Mouse (Mus musculus): Measurements from ENCODE around the gene Trpt1. TPM values are rescaled to one million over a fixed set of nuclear protein-coding genes. Genes with fewer than 3 reads are reported as not detected.

The Trpt1 gene
- total and polyA plus RNA-seq, 2 experiments from 2014 or later = 23.5 to 31.1 TPM

GRCm38 (mm10) chr19:6973581-6974190, 22.2 kb upstream of the Trpt1 start:
- Histone ChIP-seq H3K27me3 (ENCODE audit: insufficient read depth, low read length) (0 out of 2 replicates have a peak, but pooled peaks cover 3% of the 10 kb centered on the region), H3K4me1 (ENCODE audit: insufficient read depth, low read length) (peaks cover 17% of the 10 kb centered on the region), H3K9me3 (ENCODE audit: low read length) (no peaks in the 10 kb centered on the region), H3K4me3 (ENCODE audit: low read length) (peak overlapping the region; percentile 62), H3K9ac (replicated peaks; ENCODE audit: low read length) (peak overlapping the region; percentile 76; the same call in 1 of the 2 replicates), H3K36me3 (ENCODE audit: insufficient read depth, low read length) (peaks cover 4% of the 10 kb centered on the region; the same call in 1 of the 2 replicates), H3K27ac (no peak overlapping the region), H3K4me2 (ENCODE audit: low read depth, low read length) (peak overlapping the region; percentile 90)
- DNase-seq (ENCODE audit: low spot score) (no peak), ATAC-seq (no peak)
- WGBS = 33% methylated on average over 12 of the region's 12 CpGs
- TF ChIP-seq CTCF (IDR thresholded peaks at IDR 0.05; ENCODE audit: low read depth) = no peak

DNA sequence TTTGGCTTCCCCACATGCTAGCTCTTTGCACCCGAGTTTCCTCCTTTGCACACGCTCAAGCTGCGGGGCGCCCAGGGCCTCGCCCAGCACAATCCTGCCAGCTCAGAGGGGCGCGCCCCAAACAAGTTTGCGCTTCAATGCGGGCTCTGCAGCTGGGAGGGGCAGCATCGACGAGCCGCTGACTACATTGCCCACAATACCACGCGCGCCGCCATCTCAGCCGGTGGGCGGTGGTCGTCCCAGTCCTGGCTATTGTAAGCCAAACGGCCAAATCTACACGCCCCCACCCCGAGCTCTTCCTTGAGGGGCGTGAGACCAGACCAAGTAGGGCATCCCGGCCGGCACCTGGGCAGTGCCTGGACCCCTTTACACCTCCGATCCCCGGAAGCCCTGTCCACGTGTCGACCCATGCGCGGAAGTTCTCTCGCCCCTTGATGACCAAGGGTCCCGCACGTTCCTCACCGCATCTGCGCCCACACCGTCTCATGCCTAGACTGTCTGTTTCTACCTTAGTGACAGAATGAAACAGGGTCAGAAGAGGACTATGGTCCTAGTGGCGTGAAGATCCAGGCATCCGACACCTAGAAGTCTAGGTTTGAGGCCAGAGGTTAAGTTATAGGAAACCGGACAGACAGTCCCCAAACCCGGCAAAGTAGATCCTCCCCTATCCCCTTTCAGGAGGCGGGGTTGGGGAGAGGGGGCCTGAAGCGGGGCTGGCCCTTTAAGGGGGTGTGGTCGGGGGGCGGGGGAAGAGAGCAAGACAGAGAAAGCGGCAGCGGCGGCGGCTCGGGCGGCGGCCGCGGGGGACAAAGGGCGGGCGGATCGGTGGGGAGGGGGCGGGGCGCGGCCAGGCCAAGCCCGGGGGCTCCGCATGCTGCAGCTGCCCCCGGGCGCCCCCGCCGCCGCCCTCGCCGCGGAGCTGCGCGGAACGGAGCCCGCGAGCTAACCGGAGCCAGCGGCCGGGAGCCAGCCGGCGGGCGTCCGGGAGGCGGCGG, 21.4 kb upstream of the Trpt1 start, which contains the start of gene Ppp1r14b:
Ppp1r14b (plus strand) TSS at position 758 of the 995 bp plus-strand sequence.
- ATAC-seq (peak; percentile 56), DNase-seq (ENCODE audit: low spot score) (peak; percentile 89)
- peaks cover 22% of the 10 kb centered on the region for H3K4me1 ChIP-seq (ENCODE audit: insufficient read depth, low read length)
- peak within 1 kb of the TSS; percentile 90 for H3K4me2 ChIP-seq (ENCODE audit: low read depth, low read length)
- peak within 1 kb of the TSS; percentile 90 for H3K27ac ChIP-seq
- H3K9ac ChIP-seq (replicated peaks; ENCODE audit: low read length) = peak within 1 kb of the TSS; percentile 76
- H3K4me3 ChIP-seq (ENCODE audit: low read length) = peak within 1 kb of the TSS; percentile 62
- TF ChIP-seq CTCF (IDR thresholded peaks at IDR 0.05; ENCODE audit: low read depth) = no peak
- H3K27me3 ChIP-seq (ENCODE audit: insufficient read depth, low read length) = 0 out of 2 replicates have a peak, but pooled peaks cover 3% of the 10 kb centered on the region
- under 1% methylated on average over 70 of the region's 84 CpGs for WGBS
- H3K36me3 ChIP-seq (ENCODE audit: insufficient read depth, low read length) = peaks cover 4% of the 10 kb centered on the region; the same call in 1 of the 2 replicates
- no peaks in the 10 kb centered on the region for H3K9me3 ChIP-seq (ENCODE audit: low read length)

- Histone ChIP-seq H3K27ac (peak within 1 kb of the TSS; percentile 90), H3K4me2 (ENCODE audit: low read depth, low read length) (peak within 1 kb of the TSS; percentile 90), H3K4me3 (ENCODE audit: low read length) (peak within 1 kb of the TSS; percentile 62), H3K9me3 (ENCODE audit: low read length) (no peaks in the 10 kb centered on the region), H3K27me3 (ENCODE audit: insufficient read depth, low read length) (0 out of 2 replicates have a peak, but pooled peaks cover under 1% of the 10 kb centered on the region), H3K36me3 (ENCODE audit: insufficient read depth, low read length) (peaks cover 4% of the 10 kb centered on the region; the same call in 1 of the 2 replicates), H3K4me1 (ENCODE audit: insufficient read depth, low read length) (peaks cover 23% of the 10 kb centered on the region), H3K9ac (replicated peaks; ENCODE audit: low read length) (peak within 1 kb of the TSS; percentile 76)
- peak; percentile 95 for DNase-seq (ENCODE audit: low spot score)
- ATAC-seq = peak; percentile 21
- peak; percentile 68 for TF ChIP-seq CTCF (IDR thresholded peaks at IDR 0.05; ENCODE audit: low read depth)
- WGBS = under 1% methylated on average over 16 of the region's 16 CpGs
Observed at GRCm38 (mm10) chr19:6975537-6976521, 20.1 kb upstream of the Trpt1 start, which contains the start of gene Plcb3. TSS of gene Plcb3 (minus strand) at chr19:6976470.

GRCm38 (mm10) chr19:6977759-6978638, 17.9 kb upstream of the Trpt1 start:
- H3K4me3 ChIP-seq (ENCODE audit: low read length) = peak overlapping the region; percentile 68
- H3K9ac ChIP-seq (replicated peaks; ENCODE audit: low read length) = peak overlapping the region; percentile 79
- DNase-seq (ENCODE audit: low spot score) (no peak), ATAC-seq (no peak)
- H3K9me3 ChIP-seq (ENCODE audit: low read length) = no peaks in the 10 kb centered on the region
- H3K36me3 ChIP-seq (ENCODE audit: insufficient read depth, low read length) = peaks cover 10% of the 10 kb centered on the region; the same call in 1 of the 2 replicates
- 74% methylated on average over 13 of the region's 13 CpGs for WGBS
- no peak for TF ChIP-seq CTCF (IDR thresholded peaks at IDR 0.05; ENCODE audit: low read depth)
- H3K4me1 ChIP-seq (ENCODE audit: insufficient read depth, low read length) = peaks cover 30% of the 10 kb centered on the region
- peak overlapping the region; percentile 90; the same call in 1 of the 2 replicates for H3K4me2 ChIP-seq (ENCODE audit: low read depth, low read length)
- peak overlapping the region; percentile 96; the same call in 1 of the 2 replicates for H3K27ac ChIP-seq
- no peaks in the 10 kb centered on the region for H3K27me3 ChIP-seq (ENCODE audit: insufficient read depth, low read length)

DNA sequence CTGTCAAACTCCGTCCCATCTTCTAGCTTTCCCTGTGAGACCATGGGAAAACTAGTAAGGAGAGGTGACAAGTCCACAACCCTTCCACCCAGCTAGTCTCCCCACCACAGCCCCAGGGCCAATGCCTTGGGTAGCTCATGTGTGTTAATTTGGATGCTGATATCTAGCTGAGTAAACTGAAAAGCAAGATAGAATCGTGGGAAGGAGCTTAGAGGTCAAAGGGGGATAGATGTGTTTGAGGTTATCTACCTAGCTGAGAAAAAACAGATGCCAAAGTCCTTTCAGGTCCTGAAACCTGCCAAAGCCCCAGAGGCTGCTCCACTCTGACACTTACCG, 17.3 kb upstream of the Trpt1 start:
- Histone ChIP-seq H3K36me3 (ENCODE audit: insufficient read depth, low read length) (peaks cover 10% of the 10 kb centered on the region; the same call in 1 of the 2 replicates), H3K4me3 (ENCODE audit: low read length) (peak overlapping the region; percentile 68), H3K27ac (peak overlapping the region; percentile 96; the same call in 1 of the 2 replicates), H3K9me3 (ENCODE audit: low read length) (no peaks in the 10 kb centered on the region), H3K27me3 (ENCODE audit: insufficient read depth, low read length) (no peaks in the 10 kb centered on the region), H3K4me1 (ENCODE audit: insufficient read depth, low read length) (peaks cover 30% of the 10 kb centered on the region), H3K4me2 (ENCODE audit: low read depth, low read length) (peak overlapping the region; percentile 76), H3K9ac (replicated peaks; ENCODE audit: low read length) (peak overlapping the region; percentile 79)
- TF ChIP-seq CTCF (IDR thresholded peaks at IDR 0.05; ENCODE audit: low read depth) = no peak
- DNase-seq (ENCODE audit: low spot score) (no peak), ATAC-seq (no peak)
- 38% methylated on average over 3 of the region's 3 CpGs for WGBS
